Mouse (Mus musculus) ES-E14 (cell line): Measurements from ENCODE around the gene Cachd1.

Experiments
- CHD2 ChIP-seq: IDR thresholded peaks from 2 replicates; pipeline ENCODE4 v1.6.1; 2014; ENCODE audit warnings: mild to moderate bottlenecking, low read depth, low read length, inconsistent platforms
- HCFC1 ChIP-seq: IDR thresholded peaks from 2 replicates; pipeline ENCODE4 v1.6.1; 2012; ENCODE audit warnings: low read length, inconsistent platforms, borderline replicate concordance; ENCODE audit not compliant: insufficient read depth
- MAFK ChIP-seq: IDR thresholded peaks from 2 replicates; pipeline ENCODE4 v1.6.1; 2014; ENCODE audit warnings: mild to moderate bottlenecking, low read depth, low read length, inconsistent platforms; ENCODE audit not compliant: insufficient read depth
- ZC3H11A ChIP-seq: IDR thresholded peaks from 2 replicates; pipeline ENCODE4 v1.6.1; 2012; ENCODE audit warnings: low read depth, mild to moderate bottlenecking, inconsistent platforms, low read length, borderline replicate concordance
- ZNF384 ChIP-seq: IDR thresholded peaks from 2 replicates; pipeline ENCODE4 v1.6.1; 2012; ENCODE audit warnings: low read depth, low read length, inconsistent platforms

DNA sequence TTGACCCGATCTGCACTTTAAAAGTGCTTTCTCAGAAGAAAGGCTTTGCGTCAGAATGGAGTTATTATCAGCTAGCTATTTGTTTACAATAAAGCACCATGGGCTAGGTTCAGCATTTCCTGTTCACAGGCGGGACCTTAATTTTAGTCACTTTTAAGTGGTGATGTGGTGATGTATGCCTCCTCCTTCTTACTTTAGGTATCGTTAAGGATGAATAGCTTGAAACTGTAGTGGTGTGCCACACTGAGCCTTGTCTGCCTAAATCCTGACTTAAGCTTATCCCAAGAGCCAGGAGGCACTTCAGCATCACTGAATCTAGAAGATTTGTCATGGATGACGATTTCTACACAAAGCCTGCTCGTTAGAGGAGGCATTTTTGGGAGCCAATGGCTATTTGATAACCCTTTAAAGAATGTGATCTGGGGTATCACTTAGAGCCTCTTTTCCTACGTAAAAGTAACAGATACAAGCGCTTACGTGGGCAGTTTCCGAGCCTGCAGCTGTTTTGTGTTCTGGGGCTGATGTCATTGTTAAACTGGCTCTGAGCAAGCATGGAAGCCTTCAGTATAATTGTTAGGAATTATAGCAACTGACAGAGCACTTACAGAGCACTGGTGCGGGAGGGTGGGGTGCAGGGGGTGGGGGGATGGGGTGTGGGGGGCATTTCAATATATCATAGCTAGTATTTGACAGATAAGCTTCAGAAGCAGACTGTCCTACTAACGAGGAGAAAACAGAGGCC lies 89.7 kb downstream of the Cachd1 start:
- TF ChIP-seq HCFC1 (no peak), CHD2 (no peak), ZC3H11A (no peak), MAFK (no peak), ZNF384 (no peak)
